In the genomic region with DNA sequence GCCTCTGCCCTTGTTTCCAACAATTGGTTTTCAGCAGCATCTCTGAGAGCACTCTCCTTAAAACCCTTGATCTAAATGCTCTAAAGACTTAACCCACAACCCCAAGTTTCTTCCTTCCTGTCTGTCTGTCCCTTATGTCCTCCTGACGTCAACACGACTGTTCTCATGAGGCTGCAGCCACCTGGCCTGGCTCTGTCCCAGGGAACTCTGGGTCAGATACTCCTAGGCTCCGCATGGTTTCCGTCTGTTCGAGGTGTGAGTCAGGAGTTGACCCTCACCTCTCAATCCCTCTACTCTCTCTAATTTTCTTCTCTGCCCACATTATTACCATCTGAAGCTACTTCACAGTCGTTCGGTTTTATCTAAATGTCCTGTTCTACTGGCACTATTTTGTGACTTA, we compare ENCODE assay signal across 19 mouse cellular contexts.
DNase-seq lines count a peak whose midpoint lies in the region; ATAC-seq lines count a peak whose summit lies in the region.
"Had no signal": no experiment of that assay in that cellular context is flagged by ENCODE, and none has a peak within 500 bp of the region (broad histone marks: within the 10 kb centered on the region; RNA-seq: fewer than 3 reads in every experiment).

No protein-coding gene starts in this region.

- no peak overlapping the region for H3K9ac ChIP-seq in forebrain, embryonic 14.5 days (ENCODE audit: low read length)
- H3K9ac ChIP-seq: forebrain, embryonic 13.5 days; heart, embryonic 15.5 days; hindbrain, embryonic 13.5 days had no signal

- no peak overlapping the region for H3K4me2 ChIP-seq in forebrain, embryonic 14.5 days (ENCODE audit: low read length)
- H3K4me2 ChIP-seq: forebrain, embryonic 13.5 days; heart, embryonic 11.5 days; heart, embryonic 15.5 days; hindbrain, embryonic 13.5 days had no signal

- peak; percentile 72 for ATAC-seq in activated CD4-positive, CD25-positive, alpha-beta regulatory T cell, adult 4 months
- no peak for ATAC-seq in forebrain, embryonic 14.5 days
- ATAC-seq: forebrain, embryonic 13.5 days; intestine, embryonic 16.5 days had no signal

- no peaks in the 10 kb centered on the region for H3K9me3 ChIP-seq in forebrain, embryonic 14.5 days (replicated peaks; ENCODE audit: control insufficient read depth, low read length)
- H3K9me3 ChIP-seq: embryonic facial prominence, embryonic 10.5 days; forebrain, embryonic 13.5 days; heart, embryonic 15.5 days; hindbrain, embryonic 13.5 days had no signal

- H3K4me1 ChIP-seq in forebrain, embryonic 14.5 days (ENCODE audit: control insufficient read depth, insufficient read depth, low read length): 0 out of 2 replicates have a peak, but pooled peaks cover 6% of the 10 kb centered on the region

- 75% methylated on average over 7 of the region's 7 CpGs for WGBS in forebrain, embryonic 14.5 days

- H3K4me3 ChIP-seq in forebrain, embryonic 14.5 days (ENCODE audit: low read depth, low read length): no peak overlapping the region
- H3K4me3 ChIP-seq: embryonic facial prominence, embryonic 10.5 days; forebrain, embryonic 13.5 days; gastrocnemius, adult 2 months; heart, embryonic 15.5 days; hindbrain, embryonic 13.5 days had no signal

- H3K36me3 ChIP-seq in forebrain, embryonic 14.5 days (ENCODE audit: control insufficient read depth, insufficient read depth, low read length): no peaks in the 10 kb centered on the region
- H3K36me3 ChIP-seq: embryonic facial prominence, embryonic 10.5 days; heart, embryonic 15.5 days; hindbrain, embryonic 13.5 days had no signal

- H3K27ac ChIP-seq in forebrain, embryonic 14.5 days (ENCODE audit: low read depth, low read length): no peak overlapping the region
- H3K27ac ChIP-seq: embryonic facial prominence, embryonic 10.5 days; forebrain, embryonic 13.5 days; gastrocnemius, adult 2 months; heart, embryonic 15.5 days; hindbrain, embryonic 13.5 days had no signal

- H3K27me3 ChIP-seq in forebrain, embryonic 14.5 days (replicated peaks; ENCODE audit: control insufficient read depth, insufficient read depth, low read length): peaks cover 11% of the 10 kb centered on the region; the same call in 1 of the 2 replicates
- H3K27me3 ChIP-seq: heart, embryonic 15.5 days had no signal

- peak; percentile 15 for DNase-seq in CD4-positive helper T cell, adult 2 months (ENCODE audit: low read depth, low spot score)
- DNase-seq in cerebellum, adult 8-10 months: peak; percentile 55
- peak; percentile 55 to 75 for DNase-seq in cerebellum, postnatal 25 days
- no peak for DNase-seq in right cerebral cortex, postnatal 10 days (ENCODE audit: low spot score in 2 of 2)
- DNase-seq in forebrain, embryonic 14.5 days (ENCODE audit: low spot score): no peak
- DNase-seq in kidney, postnatal 4 days: no peak
- no peak for DNase-seq in testis, postnatal 14 days (ENCODE audit: low spot score)
- DNase-seq: adrenal gland, postnatal 14 days; gastrocnemius, adult 2 months; gastrocnemius, postnatal 25 days; heart, postnatal 14 days; kidney, adult 2 months had no signal

Comparison
In these comparisons a context has a peak if more than half of its experiments do, and no peak if none do; other contexts are left out.
1. DNase-seq: peak in CD4-positive helper T cell, adult 2 months (single experiment), cerebellum, adult 8-10 months (single experiment) and cerebellum, postnatal 25 days (2 of 2); none in right cerebral cortex, postnatal 10 days (0 of 2), forebrain, embryonic 14.5 days (single experiment), kidney, postnatal 4 days (0 of 2) and testis, postnatal 14 days (single experiment).